Mouse (Mus musculus) spleen, adult 2 months (tissue): ENCODE data around the gene Sgce.

Source experiments
- CTCF ChIP-seq: fragments of 200-500 bp; IDR thresholded peaks from 2 replicates; pipeline ENCODE4 v1.5.1; 2011; ENCODE audit warnings: mild to moderate bottlenecking, inconsistent platforms; ENCODE audit not compliant: insufficient read depth, insufficient read length, insufficient replicate concordance; ENCODE audit errors: extremely low read depth
- POLR2A ChIP-seq: fragments of 200-500 bp; IDR thresholded peaks from 2 replicates; pipeline ENCODE4 v1.6.1; 2011; ENCODE audit warnings: low read depth, low read length, inconsistent platforms

- TF ChIP-seq CTCF (no peak), POLR2A (no peak)
Observed at GRCm38 (mm10) chr6:4723998-4724757, 22.8 kb downstream of the Sgce start.
